Mouse (Mus musculus): Measurements from ENCODE around the gene Dnajb5.

The Dnajb5 gene

DNA sequence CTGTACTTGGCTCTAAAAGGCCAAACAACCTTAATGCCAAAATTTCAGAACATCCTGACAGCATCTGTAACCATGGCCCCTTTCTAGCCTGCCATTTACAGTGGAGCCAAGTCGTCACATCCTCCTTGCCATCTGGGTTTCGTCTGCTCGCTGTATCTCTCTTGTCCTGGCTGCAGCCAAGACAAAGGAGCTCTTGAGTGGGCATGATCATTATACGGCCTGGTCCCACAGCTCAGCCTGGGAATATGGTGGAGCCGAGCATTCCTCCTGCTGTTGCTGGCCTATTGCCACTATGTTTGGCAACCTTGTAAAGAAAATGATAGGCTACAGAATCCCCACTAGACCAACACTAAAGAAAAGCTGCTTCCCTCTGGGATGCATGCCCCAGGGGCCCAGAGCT lies 6.3 kb upstream of the Dnajb5 start:
- no peak for DNase-seq (ENCODE audit: extremely low read depth, insufficient read length, low spot score)

DNA sequence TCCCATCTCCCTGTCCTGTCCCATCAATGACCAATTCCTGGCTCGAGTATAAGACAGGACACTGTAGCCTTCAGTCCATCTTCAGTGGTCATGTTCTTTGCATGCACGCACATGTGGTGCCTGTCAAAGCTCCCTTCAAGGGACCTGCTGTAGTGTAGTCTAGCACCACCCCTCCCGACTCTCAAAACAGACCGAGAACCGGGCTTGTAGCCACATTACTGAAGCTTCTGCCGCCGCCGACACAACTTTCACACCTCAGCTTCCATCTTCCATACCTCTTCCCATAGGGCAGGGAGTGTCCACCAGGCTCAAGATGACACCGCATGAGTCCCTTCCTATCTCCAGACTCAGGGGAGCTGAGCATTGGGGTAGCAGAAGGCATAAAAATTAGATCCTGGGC lies 5.4 kb upstream of the Dnajb5 start:
- no peak for DNase-seq (ENCODE audit: extremely low read depth, insufficient read length, low spot score)

DNA sequence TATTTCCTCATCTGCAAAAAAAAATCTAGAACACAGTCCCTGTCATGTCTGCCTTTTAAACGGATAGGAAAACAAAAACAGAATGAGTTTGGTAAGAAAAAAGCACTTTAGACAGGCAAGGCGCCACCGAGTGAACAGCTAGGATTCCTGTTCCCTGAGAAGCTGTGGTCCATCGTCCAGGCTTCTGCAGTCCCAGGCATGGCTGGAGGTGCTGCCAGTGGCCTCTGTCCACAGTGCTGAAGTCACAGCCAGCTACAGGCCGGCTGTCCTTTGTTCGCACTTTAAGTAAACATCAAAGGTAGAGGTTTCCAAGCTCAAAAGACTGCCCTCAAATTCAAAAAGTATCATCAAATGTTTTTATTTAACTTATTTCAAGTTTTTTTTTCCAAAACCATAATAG lies 4.6 kb upstream of the Dnajb5 start:
- peak; percentile 37 for DNase-seq (ENCODE audit: extremely low read depth, insufficient read length, low spot score)

DNA sequence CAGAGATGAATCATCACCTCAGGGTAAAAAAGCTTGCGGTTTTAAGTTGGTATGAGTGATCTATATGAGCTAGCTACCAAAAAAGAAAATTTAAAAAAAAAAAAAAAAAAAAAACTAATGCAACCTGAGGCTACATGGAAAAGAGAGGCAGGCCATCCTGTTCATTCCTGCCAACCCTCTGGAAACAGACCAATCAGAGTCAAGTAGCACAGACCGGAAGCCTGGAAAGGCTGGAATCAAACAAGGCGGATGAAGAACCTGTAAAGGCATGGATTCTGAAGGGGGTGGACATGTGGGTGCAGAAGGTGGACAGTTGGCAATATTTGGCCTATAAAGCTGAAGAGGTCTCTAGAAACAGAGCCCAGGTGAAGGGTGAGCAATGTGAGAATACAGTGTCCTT lies 4.2 kb upstream of the Dnajb5 start:
- DNase-seq (ENCODE audit: extremely low read depth, insufficient read length, low spot score) = no peak

DNA sequence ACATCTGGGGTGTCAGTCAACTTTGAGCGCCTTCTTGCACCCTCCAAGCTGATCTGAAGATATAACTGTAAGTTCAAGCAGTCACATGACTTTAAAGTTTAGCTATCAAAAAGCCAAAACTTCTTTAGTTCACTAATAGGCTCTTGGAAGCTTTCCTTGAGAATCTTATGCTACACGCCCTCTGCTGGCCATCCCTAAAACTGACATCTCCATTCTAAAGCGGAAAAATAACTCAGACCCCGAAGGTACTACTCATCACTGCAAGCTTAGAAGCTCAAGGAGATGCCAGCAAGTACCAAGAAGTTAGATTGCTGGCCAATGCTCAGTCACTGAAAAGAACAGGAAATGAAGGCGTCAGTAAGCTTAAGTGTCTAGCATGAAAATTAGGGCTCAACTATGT lies 3.7 kb upstream of the Dnajb5 start:
- DNase-seq (ENCODE audit: extremely low read depth, insufficient read length, low spot score) = no peak

DNA sequence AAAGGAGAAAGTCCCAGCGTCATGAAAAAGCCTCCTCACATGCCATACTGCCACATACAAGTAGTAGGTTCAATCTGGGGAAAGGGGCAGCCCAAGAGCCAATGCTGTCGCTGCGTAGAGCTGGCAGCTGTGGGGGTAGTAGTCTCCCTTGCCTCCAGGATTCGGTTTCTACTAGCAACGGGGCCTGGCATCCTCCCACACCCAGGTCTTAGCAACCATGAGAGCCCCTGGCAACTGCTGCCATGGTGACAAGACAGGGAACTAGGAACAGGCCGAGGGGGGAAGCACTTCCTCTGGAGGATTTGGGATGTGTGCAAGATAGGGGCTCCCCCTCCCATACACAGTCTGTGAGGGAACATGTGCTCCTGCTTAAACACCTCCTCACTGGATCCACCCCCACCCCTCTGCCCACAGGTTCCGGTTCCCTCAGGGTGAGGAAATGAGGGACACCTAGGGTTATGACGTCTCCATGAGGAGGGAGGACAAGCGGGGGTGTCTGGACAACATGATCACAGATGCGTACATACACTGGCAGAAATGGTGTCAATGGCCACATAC lies 2.8 kb upstream of the Dnajb5 start:
- DNase-seq (ENCODE audit: extremely low read depth, insufficient read length, low spot score) = no peak

DNA sequence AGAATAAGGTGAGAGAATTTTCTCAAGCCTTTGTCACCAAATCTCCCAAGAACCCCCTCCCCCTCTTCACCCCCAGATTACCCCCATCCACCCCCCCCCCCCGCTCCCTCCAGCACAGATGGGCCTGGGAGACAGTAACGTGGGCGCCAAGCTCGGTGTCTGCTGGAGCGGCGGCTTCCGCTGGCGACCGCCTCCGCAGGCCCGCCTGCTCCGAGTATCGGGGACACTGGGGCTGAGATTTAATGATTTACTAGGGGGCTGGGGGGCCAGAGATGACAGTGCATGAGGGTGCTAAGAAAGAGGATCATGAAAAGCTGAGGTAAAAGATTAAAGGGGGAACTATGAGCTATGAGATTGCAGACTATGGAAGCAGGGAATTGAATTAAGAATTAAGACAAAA lies 1.1 kb upstream of the Dnajb5 start:
- no peak for DNase-seq (ENCODE audit: extremely low read depth, insufficient read length, low spot score)

DNA sequence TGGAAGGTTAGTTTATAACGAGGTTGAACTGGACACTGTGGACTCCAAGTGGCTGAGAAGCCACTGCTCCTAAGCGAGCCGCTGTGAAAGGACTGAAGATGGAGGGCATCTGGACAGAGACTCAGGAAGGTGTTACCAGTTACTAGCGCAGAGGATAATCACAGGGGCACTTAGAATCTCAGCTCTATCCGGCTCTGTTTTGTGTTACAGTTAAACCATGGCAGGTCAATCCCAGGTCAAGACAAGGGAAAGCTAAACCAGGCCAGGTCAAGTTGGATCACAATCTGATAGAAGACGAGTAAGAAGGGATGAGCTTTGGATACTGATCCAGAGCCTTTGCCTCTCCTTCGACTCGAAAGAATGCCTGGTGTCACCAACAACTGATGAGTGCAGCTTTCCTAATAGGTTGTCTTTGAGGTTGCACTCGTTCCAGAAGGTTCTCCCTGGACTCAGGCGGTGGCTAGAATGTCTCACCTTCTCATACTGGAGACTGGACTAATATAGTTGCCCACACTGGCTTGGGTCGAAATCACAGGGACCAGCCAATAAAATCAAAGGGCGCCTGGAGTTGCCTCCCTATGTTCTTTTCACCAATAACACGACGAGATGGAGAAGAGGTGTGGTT lies 451 bp upstream of the Dnajb5 start:
- no peak for DNase-seq (ENCODE audit: extremely low read depth, insufficient read length, low spot score)

DNA sequence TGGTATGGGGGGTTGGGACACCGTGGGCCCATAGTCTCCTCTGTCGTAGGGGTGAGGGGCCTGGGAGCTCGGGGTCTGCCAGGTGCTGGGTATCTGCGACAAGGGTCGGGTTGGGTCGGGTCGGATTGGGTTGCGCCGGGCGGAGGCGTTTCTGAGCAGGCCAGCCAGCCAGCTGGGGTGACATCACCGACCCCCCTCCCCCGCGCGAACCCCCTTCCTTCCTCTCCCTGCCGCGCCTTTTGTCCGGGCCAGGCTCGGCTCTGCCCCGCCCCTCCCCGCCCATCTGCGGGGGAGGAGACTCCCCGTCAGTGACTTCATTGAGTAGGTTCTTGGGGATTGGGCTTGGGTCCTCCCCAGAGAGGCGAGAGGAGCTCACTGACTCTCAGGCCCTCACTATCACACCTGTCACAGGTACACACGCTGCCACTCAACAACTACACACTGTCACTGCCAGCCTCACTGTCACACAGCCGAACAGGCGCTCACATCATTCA lies 498 bp downstream of the Dnajb5 start:
- DNase-seq (ENCODE audit: extremely low read depth, insufficient read length, low spot score) = peak; percentile 89

DNA sequence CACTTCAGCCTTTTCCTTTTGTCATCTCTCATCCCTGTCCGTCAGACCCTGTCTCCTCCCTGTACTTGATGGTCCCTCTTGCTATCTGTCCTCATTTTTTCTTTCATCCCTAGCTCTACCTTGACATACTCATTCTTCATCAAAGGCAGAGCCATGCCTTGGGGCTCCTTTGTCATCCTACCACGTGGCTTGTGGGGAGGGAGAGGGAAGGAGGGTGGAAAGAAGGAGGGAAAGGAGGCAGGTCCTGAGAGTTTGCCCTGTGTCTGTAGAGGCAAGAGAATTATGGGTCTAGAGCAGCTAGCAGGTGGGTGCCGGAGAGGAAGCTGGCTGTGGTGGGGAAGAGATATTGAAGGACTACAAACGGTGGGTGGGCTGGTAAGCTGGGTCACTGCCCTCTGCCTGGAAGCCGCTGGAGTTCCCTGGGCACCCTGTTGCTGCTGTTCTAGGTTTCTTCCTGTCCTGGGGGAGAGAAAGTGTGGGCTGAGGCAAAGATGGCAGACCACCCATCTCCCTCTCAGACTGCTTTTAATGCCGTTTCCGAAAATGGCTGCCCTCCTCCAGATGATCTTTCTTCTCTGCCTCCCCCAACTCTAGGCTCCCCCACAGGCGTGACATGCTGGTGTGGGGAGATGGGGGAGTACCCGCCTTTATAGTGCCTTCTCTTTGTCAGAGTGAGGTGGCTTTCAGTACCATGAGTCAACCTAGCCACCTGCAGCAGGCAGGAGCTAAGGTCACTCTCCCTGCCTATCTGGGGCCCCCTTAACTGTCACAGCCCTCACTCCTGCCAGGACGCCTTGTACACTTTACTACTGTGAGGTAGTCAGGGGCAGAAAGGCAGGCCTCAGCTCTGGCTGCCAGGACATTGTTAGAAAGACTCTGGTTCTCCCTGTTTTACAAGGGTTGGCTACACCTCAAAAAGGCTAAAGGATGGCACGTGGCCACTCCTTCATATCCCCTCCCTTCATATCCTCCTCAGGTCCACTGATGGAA lies 1.9 kb downstream of the Dnajb5 start:
- DNase-seq (ENCODE audit: extremely low read depth, insufficient read length, low spot score) = no peak

DNA sequence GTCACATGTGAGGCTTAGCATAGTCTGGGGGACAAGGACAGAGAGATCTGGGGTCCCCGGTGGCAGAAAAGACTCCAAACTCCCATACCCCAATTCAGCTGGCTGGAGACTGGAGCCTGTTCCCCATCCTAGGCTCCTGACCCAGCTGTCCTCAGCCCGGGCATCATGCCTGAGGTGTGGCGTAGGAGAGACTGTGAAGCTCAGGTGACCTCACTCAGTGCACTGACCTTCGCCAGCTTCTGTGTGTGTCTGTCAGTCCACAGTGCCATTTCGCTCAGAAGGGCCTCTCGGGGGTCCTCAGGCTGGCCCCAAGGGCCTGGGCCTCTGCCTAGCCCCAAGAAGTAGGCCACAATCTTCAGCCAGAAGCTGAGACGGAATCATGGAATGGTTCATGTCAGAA lies 2.9 kb downstream of the Dnajb5 start:
- DNase-seq (ENCODE audit: extremely low read depth, insufficient read length, low spot score) = no peak

DNA sequence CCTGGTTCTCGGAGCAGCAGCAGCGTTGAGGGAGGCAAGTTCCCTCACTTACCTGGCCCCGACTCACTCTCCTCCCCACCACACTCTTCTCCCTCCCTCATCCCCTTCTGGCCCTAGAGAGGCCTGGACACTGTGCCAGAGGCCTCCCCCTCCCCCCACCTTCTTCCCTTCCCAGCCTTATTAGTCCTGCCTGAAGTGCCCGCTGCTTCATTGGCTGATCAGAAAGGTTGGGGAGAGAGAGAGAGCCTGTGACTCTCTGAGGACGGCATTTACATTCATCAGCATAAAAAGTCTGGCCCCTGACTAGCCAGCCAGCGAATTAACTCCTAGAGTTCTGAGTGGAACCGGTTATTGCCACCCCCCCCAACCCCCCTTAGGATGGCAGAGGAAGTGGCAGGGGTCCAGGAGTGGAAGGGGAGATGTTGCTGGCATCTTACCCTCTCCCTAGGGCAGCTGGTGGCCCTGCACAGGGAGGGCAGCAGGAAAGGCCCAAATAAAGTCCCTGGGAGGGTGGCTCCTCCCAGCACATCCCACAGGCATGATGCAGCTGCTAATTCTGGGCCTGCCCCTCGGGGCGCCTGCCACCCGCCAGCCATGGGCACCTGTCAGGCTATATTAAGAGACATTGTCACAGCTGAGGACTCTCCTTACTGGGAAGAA lies 4.0 kb downstream of the Dnajb5 start:
- DNase-seq (ENCODE audit: extremely low read depth, insufficient read length, low spot score) = no peak

DNA sequence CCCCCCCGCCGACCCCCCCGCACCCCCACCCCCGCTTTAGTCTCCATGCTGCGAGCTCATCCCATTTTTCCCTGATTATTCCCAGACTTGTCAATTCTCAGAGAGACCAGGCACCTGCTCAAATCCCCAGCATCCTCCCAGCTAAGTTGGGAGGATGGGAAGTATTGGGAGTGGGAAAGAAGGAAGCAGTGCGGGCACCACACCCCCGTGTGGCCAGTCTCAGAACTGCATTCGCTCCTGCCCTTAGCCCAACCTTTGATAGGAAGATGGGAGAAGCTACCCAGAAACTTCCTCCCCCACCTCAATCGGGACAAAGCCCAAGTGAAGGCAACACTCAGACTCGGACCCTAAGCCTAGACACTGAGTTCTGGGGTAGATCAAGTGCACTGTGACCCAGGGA lies 4.7 kb downstream of the Dnajb5 start:
- peak; percentile 45 for DNase-seq (ENCODE audit: extremely low read depth, insufficient read length, low spot score)

DNA sequence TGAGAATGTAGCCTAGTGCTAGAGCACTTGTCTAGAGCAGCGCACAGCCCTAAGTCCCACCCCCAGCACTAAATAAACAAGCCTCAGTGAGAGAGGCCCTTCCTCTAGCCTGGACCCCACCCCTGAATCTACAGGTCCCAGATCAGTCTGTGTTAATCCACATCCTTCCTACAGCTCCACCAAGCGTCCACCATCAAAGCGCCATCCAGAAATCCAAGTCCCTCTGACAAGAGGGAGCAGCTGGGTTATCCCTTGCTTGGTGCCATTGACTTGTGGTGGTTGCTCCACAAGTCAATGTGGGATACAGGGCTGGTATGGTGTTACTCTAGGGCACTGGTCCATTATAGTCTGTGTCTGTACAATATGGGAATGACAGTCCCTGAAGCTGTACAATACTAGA lies 5.6 kb downstream of the Dnajb5 start:
- no peak for DNase-seq (ENCODE audit: extremely low read depth, insufficient read length, low spot score)

DNA sequence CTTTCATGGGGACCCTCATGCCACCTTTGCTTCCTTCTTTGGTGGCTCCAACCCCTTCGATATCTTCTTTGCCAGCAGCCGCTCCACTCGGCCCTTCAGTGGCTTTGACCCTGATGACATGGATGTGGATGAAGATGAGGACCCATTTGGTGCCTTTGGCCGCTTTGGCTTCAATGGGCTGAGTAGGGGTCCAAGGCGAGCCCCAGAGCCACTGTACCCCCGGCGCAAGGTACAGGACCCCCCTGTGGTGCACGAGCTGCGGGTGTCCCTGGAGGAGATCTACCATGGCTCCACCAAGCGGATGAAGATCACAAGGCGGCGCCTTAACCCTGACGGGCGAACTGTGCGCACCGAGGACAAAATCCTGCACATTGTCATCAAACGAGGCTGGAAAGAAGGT lies 7.0 kb downstream of the Dnajb5 start:
- no peak for DNase-seq (ENCODE audit: extremely low read depth, insufficient read length, low spot score)

DNA sequence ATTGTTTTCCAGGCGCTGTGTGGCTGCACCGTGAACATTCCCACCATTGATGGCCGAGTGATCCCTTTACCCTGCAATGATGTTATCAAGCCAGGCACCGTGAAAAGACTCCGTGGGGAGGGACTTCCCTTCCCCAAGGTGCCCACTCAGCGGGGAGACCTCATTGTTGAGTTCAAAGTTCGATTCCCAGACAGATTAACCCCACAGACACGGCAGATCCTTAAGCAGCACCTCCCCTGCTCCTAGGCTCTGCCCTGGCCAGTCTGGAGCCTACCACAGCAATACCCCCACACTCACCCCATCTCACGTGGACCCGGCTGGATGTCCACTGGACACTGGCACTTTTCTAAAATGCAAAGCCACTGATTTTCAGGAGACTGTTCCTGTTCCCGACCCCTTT lies 7.7 kb downstream of the Dnajb5 start:
- DNase-seq (ENCODE audit: extremely low read depth, insufficient read length, low spot score) = no peak

DNA sequence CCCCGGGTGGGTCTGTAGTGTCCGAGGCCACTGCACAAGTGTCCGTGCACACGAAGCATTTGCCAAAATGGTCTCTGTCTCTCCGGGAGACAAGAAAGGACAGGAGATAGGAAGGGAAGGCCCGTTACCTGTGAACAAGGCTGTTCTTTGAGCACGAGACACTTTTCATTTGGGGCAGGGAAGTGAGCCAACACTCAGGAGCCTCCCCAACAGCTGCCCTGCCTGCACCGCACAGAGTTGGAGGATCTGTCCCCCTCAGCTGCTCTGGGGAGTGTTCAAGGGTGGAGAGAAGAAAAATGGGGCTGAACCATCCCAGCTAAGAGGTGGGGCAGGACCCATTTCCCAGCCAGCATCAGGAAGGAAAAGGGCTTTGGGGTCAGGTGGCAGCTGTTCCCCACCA lies 8.4 kb downstream of the Dnajb5 start:
- DNase-seq (ENCODE audit: extremely low read depth, insufficient read length, low spot score) = no peak

DNA sequence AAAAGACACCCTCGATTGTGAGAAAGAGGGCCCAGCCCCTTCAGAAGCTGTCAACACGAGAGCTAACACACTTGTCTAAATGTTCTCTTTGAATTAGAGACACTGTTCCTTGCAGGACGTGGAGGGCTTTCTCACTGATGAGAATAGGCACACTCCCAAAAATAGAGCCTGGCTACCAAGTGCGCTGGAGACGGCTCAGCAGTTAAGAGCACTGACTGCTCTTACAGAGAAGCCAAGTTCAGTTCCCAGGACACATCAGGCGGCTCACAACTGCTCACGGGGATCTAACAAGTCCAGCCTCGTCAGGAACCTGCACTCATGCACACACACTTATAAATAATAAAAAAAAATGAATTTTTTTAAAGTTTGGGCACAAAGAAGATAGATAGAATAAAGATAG lies 9.3 kb downstream of the Dnajb5 start:
- no peak for DNase-seq (ENCODE audit: extremely low read depth, insufficient read length, low spot score)

DNA sequence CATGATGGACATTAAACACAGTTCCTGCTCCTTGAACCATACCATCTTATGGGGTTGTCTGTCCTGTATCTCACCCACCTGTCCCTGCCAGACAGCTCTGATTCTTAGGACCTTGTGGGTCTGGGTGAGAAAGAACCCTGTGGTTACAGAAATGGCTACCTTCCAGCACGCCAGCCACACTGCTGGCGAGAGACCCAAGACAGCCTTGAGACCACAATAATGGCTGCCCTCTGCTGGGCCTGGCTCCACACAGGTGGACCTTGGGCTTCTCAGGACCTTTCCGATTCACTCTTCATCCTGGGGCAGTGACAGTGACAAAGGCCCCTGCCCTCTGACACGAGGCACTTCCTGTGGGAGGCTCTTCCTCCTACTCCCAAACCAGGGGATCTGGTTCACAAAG lies 9.8 kb downstream of the Dnajb5 start:
- DNase-seq (ENCODE audit: extremely low read depth, insufficient read length, low spot score) = no peak

DNA sequence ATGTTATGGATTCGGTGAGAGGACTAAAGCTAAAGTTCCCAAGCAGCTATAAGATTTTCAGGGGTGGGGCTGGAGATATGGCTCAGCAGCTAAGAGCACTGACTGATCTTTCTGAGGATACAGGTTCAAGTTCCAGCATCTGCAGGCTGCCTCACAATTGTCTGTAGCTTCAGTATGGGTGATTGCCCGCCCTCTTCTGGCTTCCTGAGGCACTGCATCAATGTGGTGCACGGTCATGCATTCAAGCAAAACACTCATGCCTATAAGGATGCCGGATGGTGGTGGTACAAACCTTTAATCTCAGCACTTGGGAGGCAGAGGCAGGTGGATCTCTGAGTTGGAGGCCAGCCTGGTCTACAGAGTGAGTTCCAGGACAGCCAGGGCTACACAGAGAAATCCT lies 12.0 kb downstream of the Dnajb5 start:
- no peak for DNase-seq (ENCODE audit: extremely low read depth, insufficient read length, low spot score)

DNA sequence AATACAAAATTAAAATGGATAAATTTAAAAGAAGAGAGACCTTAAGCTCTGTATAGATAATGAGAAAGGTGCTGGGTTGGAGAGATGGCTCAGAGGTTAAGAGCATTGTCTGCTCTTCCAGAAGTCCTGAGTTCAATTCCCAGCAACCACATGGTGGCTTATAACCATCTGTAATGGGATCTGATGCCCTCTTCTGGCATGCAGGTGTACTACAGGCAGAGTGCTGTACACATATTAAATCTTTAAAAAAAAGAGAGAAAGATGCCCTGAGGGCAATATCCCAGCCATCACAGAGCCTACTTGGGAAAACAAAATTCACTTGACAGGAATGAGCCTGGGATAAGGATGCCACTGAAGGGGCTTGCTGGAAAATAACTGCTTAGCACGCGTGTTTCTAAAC lies 13.9 kb downstream of the Dnajb5 start:
- DNase-seq (ENCODE audit: extremely low read depth, insufficient read length, low spot score) = no peak
